Mouse (Mus musculus) layer of hippocampus, adult 9-11 months (tissue): ENCODE data around the gene Cby1.
"Not testable (repeated sequence)": the region's sequence is repeated elsewhere in the genome, so short reads cannot be mapped to it uniquely, and the experiment has no call there.

Source experiments
- DNase-seq: peaks from one replicate; pipeline ENCODE4 v3.0.0; 2022

The Cby1 gene

GRCm38 (mm10) chr15:79658531-79659375 lies at the start of gene Cby1, which contains the start of gene Fam227a:
TSS of gene Cby1 (plus strand) at chr15:79659199.
TSS of gene Fam227a (minus strand) at chr15:79658956.
- peak; percentile 93 for DNase-seq

DNA sequence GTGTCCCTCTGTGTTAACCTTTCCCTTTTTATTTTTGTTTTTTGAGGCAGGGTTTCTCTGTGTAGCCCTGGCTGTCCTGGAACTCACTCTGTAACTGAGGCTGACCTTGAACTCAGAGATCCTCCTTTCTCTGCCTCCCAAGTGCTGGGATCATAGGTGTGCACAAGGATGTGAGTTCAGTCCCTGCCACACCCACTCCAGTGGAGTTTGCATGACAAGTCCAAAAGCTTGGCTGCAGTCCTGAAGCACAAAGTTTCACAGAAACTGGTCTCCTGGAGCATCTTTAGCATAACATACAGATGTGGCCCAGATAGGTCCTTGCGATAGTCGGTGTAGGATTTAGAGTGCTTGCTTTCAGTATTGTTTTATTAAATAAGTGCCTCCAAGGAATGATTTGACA lies 49.8 kb upstream of the Cby1 start:
- no peak for DNase-seq

- no peak for DNase-seq
Observed at GRCm38 (mm10) chr15:79615501-79615900, 43.5 kb upstream of the Cby1 start.

- no peak for DNase-seq
Observed at GRCm38 (mm10) chr15:79616729-79617128, 42.3 kb upstream of the Cby1 start.

DNA sequence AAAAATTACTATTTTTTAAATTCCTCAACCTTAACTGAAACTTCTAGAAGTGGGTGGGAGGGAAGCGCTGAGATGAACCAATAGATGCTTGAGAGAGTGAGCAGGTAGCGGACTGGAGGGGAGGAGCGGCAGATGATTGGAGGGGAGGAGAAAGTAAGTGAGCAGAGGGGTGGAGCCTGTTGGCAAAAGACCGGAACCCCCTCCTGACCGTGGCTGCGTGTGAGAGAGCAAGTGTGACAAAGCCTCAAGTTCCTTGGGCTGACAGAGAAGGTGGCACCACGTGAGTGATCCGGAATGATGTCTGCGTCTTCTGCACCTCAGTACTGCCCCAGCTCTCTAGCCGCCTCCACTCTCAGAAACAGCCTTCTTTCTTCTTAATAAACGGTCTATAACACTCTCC lies 41.9 kb upstream of the Cby1 start:
- no peak for DNase-seq

GRCm38 (mm10) chr15:79618456-79618855 lies 40.5 kb upstream of the Cby1 start:
- DNase-seq: no peak

DNA sequence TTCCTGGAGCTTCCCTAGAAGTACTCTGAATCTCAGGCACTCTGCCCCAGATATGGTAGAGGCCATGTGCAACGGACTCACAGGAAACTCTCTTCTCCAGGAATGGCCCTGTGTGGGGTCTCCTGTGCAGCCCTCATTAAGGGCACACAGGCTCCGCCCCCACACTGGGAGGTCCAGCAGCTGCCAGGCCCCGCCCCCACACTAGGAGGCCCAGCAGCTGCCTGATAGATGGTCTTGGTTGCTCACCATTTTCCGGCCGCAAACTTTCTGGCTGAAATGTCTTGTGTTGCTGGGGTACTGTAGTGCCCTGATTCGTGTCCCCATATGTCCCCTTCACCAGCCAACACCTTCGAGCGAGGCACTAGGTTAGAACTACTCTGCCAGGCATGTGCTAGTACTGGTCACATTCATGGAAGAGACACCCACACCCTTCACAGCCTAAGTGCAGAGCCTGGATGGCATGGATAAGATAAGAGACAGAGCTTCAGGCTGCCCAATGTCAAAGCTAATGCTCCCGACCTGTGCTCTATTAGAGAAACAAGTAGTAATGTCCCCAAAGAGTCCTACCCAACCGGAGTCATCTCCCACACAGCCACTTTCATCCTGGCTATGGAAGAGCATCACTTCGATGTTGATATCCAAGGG lies 39.1 kb upstream of the Cby1 start:
- DNase-seq: no peak

- no peak for DNase-seq
Observed at GRCm38 (mm10) chr15:79630471-79630870, 28.5 kb upstream of the Cby1 start.

GRCm38 (mm10) chr15:79641135-79641817 lies 17.7 kb upstream of the Cby1 start:
- DNase-seq: peak; percentile 27

DNA sequence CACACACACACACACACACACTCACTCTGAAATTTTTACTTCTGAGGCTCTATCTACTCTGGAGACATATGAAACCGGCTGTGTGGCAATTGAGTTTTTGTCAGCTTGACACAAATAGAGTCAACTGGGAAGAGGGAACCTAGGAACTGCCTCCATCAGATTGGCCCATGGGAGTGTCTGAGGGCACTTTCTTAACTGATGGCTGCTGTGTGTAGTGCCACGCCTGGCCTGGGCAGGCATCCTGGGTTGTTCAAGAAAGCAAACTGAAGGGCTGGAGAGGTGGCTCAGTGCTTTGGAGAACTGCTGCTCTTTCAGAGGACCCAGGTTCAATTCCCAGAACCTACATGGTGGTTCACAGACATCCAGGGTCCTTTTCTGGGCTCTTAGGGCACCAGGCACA lies 13.5 kb upstream of the Cby1 start:
- DNase-seq: no peak

- DNase-seq: no peak
Observed at GRCm38 (mm10) chr15:79648130-79648529, 10.9 kb upstream of the Cby1 start.

- no peak for DNase-seq
Observed at GRCm38 (mm10) chr15:79650569-79650968, 8.4 kb upstream of the Cby1 start.

DNA sequence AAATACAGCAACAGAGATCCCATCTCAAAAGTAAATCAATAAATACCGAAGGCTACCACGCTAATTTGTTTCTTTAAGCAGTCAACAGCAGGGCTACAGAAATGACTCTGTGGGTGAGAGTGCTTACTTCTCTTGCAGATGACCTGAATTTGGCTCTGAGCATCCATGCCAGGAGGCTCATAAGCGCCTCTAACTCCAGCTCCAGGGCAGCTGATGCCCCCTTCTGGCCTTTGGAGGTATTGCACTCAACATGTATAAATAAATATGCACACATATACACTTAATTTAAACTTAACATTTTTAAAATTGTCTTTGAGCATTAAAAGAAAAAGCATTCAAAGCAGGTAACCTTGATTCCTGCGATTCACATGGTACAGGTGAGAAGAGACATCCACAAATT lies 7.5 kb upstream of the Cby1 start:
- no peak for DNase-seq

GRCm38 (mm10) chr15:79656451-79656850 lies 2.5 kb upstream of the Cby1 start:
- DNase-seq: no peak

DNA sequence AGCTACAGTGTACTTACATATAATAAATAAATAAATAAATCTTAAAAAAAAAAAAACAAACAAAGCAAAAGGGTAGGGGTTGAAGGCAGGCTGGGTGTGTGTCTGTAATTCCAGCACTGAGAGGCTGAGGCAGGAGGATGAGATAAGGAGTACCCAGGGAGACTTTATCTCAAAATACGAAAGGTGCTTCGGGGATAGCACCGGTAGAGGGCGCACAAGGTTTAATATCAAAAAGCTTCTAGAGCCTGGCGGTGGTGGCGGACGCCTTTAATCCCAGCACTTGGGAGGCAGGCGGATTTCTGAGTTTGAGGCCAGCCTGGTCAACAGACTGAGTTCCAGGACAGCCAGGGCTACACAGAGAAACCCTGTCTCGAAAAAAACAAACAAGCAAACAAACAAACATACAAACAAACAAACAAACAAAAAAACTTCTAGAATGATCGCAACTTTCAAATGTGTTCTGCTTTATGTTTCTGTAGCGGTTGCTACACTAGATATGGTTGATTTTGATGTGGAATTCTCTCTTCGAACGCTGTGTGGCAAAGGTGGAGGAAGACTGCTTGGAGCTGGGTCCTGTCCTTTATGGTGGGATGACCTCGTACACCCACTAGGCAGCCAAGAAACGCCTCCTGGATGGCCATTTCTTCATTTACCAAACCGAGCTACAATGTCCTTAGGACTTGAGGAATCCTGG lies 1.0 kb upstream of the Cby1 start:
- DNase-seq: peak; percentile 82

DNA sequence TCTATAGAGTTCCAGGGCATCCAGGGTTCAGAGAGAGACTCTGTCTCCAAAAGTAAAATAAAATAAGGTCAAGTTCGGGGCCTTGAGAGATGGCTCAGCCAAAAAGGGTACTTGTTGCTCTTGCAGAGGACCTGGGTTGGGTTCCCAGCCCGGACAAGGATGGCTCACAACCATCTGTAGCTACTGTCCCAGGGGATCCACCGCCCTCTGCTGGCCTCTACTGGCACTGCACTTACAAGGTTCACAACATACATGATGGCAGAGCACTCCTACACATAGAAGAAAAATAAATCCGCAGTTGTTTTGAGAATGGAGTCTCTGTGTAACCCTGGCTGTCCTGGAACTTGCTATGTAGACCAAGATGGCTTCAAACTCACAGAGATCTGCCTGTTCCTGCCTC lies 2.9 kb downstream of the Cby1 start:
- DNase-seq: no peak

DNA sequence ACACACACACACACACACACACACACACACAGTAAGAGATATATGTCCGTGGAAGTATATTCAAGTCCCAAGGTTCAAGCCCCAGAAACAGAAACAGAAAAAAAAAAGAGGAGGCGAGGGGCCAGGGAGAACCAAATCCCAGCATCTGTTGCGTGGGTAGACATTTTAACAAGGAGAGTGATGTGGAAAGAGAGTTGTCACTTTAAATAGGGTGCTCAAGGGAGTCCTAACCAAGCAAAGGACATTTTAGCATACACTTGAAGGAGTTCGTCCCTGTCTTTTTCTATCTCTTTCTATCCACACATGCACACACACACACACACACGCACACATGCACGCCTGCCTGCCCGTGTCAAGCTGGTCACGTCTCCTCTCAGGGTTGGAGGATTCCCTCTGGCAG lies 5.7 kb downstream of the Cby1 start:
- DNase-seq: peak; percentile 58

GRCm38 (mm10) chr15:79669195-79669594 lies 10.2 kb downstream of the Cby1 start:
- no peak for DNase-seq

GRCm38 (mm10) chr15:79670249-79670971 lies 11.4 kb downstream of the Cby1 start, which contains the start of gene Tomm22:
TSS of gene Tomm22 (plus strand) at chr15:79670861.
- DNase-seq: peak; percentile 90

- no peak for DNase-seq
Observed at GRCm38 (mm10) chr15:79670972-79671299, 11.9 kb downstream of the Cby1 start.

- DNase-seq: not testable (repeated sequence)
Observed at GRCm38 (mm10) chr15:79671828-79672348, 12.9 kb downstream of the Cby1 start.

GRCm38 (mm10) chr15:79677936-79678335 lies 18.9 kb downstream of the Cby1 start:
- DNase-seq: no peak
